Mouse (Mus musculus) neutrophil, adult 65 days (primary cell): ENCODE results near the gene Cyp2a22. TPM values are rescaled to one million over a fixed set of nuclear protein-coding genes. Genes with fewer than 3 reads are reported as not detected.

Source experiments
- total RNA-seq: library from RNA; stranded (reverse); gene quantifications from 2 replicates; pipeline ENCODE4 v1.2.4, GENCODE M21; 2023

Gene Cyp2a22
- not detected in 2 replicates for total RNA-seq

DNA sequence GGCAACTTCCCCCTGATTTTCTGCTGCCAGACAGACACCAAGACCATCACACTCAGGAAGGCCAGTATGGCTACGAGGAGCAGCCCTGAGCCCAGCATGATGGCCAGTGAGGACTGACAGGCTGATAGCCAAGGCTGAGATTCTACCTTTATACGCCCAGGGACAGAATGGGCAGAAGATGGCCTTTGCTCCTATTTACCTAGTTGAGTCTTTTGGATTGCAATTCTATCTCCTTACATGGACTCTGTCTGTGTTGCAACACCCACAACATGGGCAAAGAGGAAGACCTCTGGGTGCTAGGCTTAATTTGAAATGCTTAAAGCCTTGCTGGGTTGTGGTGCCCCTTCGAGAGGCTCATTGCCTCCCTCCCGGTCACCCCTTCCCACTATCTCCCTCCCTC, at the start of gene Cyp2a22:
Gene Cyp2a22 (minus strand): TSS at position 123 of the 400 bp plus-strand sequence.

Other genes starting within 250 kb of the Cyp2a22 start
- not detected in 2 replicates for gene Cyp2b19, start 182.2 kb downstream of the Cyp2a22 start, total RNA-seq
- gene Cyp2g1, start 130.5 kb downstream of the Cyp2a22 start, total RNA-seq = not detected in 2 replicates
- gene Cyp2a5, start 104.1 kb downstream of the Cyp2a22 start, total RNA-seq = not detected in 2 replicates
- gene Cyp2a12, start 89.7 kb upstream of the Cyp2a22 start, total RNA-seq = not detected in 2 replicates
- gene Cyp2f2, start 180.5 kb upstream of the Cyp2a22 start, total RNA-seq = not detected in 2 replicates
- not detected in 2 replicates for gene Cyp2t4, start 214.3 kb upstream of the Cyp2a22 start, total RNA-seq
- gene Egln2, start 227.4 kb upstream of the Cyp2a22 start, total RNA-seq = 33.3 and 43.6 TPM in 2 replicates
- gene Rab4b, start 239.5 kb upstream of the Cyp2a22 start, total RNA-seq = 114 TPM in 2 replicates
- not detected in 2 replicates for gene Gm21983, start 241.7 kb upstream of the Cyp2a22 start, total RNA-seq
- not detected in 2 replicates for gene Mia, start 241.8 kb upstream of the Cyp2a22 start, total RNA-seq